Comparison of ENCODE assay signal across 15 mouse cellular contexts in the genomic region with DNA sequence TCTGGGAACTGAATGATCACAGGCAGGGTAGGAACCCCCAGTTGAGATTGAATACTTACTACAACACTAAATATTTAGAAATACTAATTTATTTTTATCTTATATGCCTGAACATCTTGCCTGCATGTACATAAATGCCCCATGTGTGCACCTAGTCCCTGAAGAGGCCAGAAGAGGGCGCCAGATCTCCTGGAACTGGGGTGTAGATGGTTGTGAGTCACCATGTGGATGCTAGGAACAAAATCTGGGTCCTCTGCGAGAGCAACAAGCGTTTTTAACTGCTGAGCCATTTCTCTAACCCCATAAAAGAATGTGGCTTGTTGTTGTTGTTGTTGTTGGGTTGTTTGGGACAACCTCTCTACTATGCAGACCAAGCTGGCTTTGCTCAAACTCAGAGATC. TPM values are rescaled to one million over a fixed set of nuclear protein-coding genes. Genes with fewer than 3 reads are reported as not detected.
DNase-seq lines count a peak whose midpoint lies in the region; ATAC-seq and TF ChIP-seq lines count a peak whose summit lies in the region.
"Had no signal": no experiment of that assay in that cellular context is flagged by ENCODE, and none has a peak within 500 bp of the region (broad histone marks: within the 10 kb centered on the region; RNA-seq: fewer than 3 reads in every experiment).

No protein-coding gene starts in this region.

- WGBS in lung, postnatal 0 days = 69% methylated on average over 3 of the region's 3 CpGs

- no peak overlapping the region for H3K4me2 ChIP-seq in lung, postnatal 0 days (replicated peaks; ENCODE audit: low read depth, low read length)
- H3K4me2 ChIP-seq: heart, embryonic 15.5 days; liver, embryonic 13.5 days; midbrain, embryonic 15.5 days had no signal

- no peaks in the 10 kb centered on the region for H3K27me3 ChIP-seq in lung, postnatal 0 days (replicated peaks; ENCODE audit: insufficient read depth, low read length)
- H3K27me3 ChIP-seq: liver, embryonic 13.5 days; midbrain, embryonic 15.5 days had no signal

- no peaks in the 10 kb centered on the region for H3K9me3 ChIP-seq in lung, postnatal 0 days (ENCODE audit: low read length)
- H3K9me3 ChIP-seq: heart, embryonic 15.5 days; liver, embryonic 13.5 days; midbrain, embryonic 15.5 days had no signal

- intact Hi-C loops in gastrocnemius, adult 2 months (cut with DNase I) = loop anchor here (10.0 kb wide), 1 partner anchor 124 kb away; no protein-coding TSS in a partner anchor
- intact Hi-C loops in gastrocnemius, postnatal 14 days (cut with DNase I; ENCODE audit: low total_unique reads) = no loop called here

- no peak for DNase-seq in gastrocnemius, adult 2 months
- no peak for DNase-seq in gastrocnemius, postnatal 14 days
- DNase-seq in lung, postnatal 0 days (ENCODE audit: low spot score) = no peak
- DNase-seq in lung, postnatal 10 days = no peak
- DNase-seq in MEL-GATA-1-ER (ENCODE audit: extremely low read depth, low read depth) = peak; percentile 39
- DNase-seq in naive thymus-derived CD4-positive, alpha-beta T cell, adult 2 months (ENCODE audit: low read depth) = peak; percentile 75
- no peak for DNase-seq in layer of hippocampus, adult 8-10 months (ENCODE audit: low spot score in 2 of 2)
- DNase-seq in cerebellum, postnatal 10 days = no peak
- DNase-seq: adrenal gland, postnatal 25 days; cerebellum, postnatal 14 days; layer of hippocampus, postnatal 36 days; liver, embryonic 13.5 days; spleen, adult 18-20 months had no signal

- H3K36me3 ChIP-seq in lung, postnatal 0 days (ENCODE audit: insufficient read depth, low read length) = no peaks in the 10 kb centered on the region
- H3K36me3 ChIP-seq: heart, embryonic 15.5 days; liver, embryonic 13.5 days; midbrain, embryonic 15.5 days had no signal

- H3K4me3 ChIP-seq in gastrocnemius, adult 2 months = no peak overlapping the region
- no peak overlapping the region for H3K4me3 ChIP-seq in lung, postnatal 0 days (ENCODE audit: low read depth, low read length)
- H3K4me3 ChIP-seq: heart, embryonic 15.5 days; liver, embryonic 13.5 days; midbrain, embryonic 15.5 days had no signal

- H3K9ac ChIP-seq in lung, postnatal 0 days (replicated peaks; ENCODE audit: low read depth) = no peak overlapping the region
- H3K9ac ChIP-seq: heart, embryonic 15.5 days; liver, embryonic 13.5 days; midbrain, embryonic 15.5 days had no signal

- peak; percentile 43 for TF ChIP-seq CTCF in gastrocnemius, adult 2 months (IDR thresholded peaks at IDR 0.05)
- peak; percentile 44 for TF ChIP-seq CTCF in lung, postnatal 0 days (IDR thresholded peaks at IDR 0.05)

- peaks cover 4% of the 10 kb centered on the region; the same call in 1 of the 2 replicates for H3K4me1 ChIP-seq in lung, postnatal 0 days (ENCODE audit: insufficient read depth, low read depth, low read length)

- H3K27ac ChIP-seq in gastrocnemius, adult 2 months = no peak overlapping the region
- H3K27ac ChIP-seq in lung, postnatal 0 days (ENCODE audit: low read length) = no peak overlapping the region
- H3K27ac ChIP-seq: heart, embryonic 15.5 days; liver, embryonic 13.5 days; midbrain, embryonic 15.5 days had no signal

- ATAC-seq in lung, postnatal 0 days = no peak
- ATAC-seq: midbrain, embryonic 15.5 days had no signal

- no peak for TF ChIP-seq EP300 in lung, postnatal 0 days (IDR thresholded peaks at IDR 0.05)

RNA-seq across cellular contexts. Expression of a gene that starts 11.9 kb away (rescaled TPM):
- total RNA-seq in gastrocnemius, adult 2 months (2021) = 1,000 to 10,000 TPM; 1,359 to 1,549 TPM
- total RNA-seq in gastrocnemius, postnatal 14 days (2021) = 1,000 to 10,000 TPM; 1,133 to 1,268 TPM
- polyA plus RNA-seq in lung, postnatal 0 days (2015; fragmentation: Nextera tagmentation; extraction: Ambion mirVana) = 127 and 140 TPM in 2 replicates
- 100 to 1,000 TPM; 508 to 527 (median 523) TPM for total RNA-seq in layer of hippocampus, adult 8-10 months (2022)

RNA-seq across cellular contexts. Expression of a gene that starts 47.5 kb away (rescaled TPM):
- total RNA-seq in gastrocnemius, adult 2 months (2021) = 10 to 100 TPM; 41.5 to 48.5 TPM
- 10 to 100 TPM; 57.9 to 62.0 TPM for total RNA-seq in gastrocnemius, postnatal 14 days (2021)
- 151 and 155 TPM in 2 replicates for polyA plus RNA-seq in lung, postnatal 0 days (2015; fragmentation: Nextera tagmentation; extraction: Ambion mirVana)
- total RNA-seq in layer of hippocampus, adult 8-10 months (2022) = 10 to 100 TPM; 58.9 to 64.5 (median 63.9) TPM

Comparison
In these comparisons a context has a peak if more than half of its experiments do, and no peak if none do; other contexts are left out.
1. DNase-seq: peak in MEL-GATA-1-ER (single experiment) and naive thymus-derived CD4-positive, alpha-beta T cell, adult 2 months (single experiment); none in gastrocnemius, adult 2 months (single experiment), gastrocnemius, postnatal 14 days (single experiment), lung, postnatal 0 days (single experiment), lung, postnatal 10 days (single experiment), layer of hippocampus, adult 8-10 months (0 of 2) and cerebellum, postnatal 10 days (0 of 2).